8 mouse cellular contexts compared by ENCODE assay signal in genomic region chr6:34354354-34355348, GRCm38 (mm10). TPM values are rescaled to one million over a fixed set of nuclear protein-coding genes. Genes with fewer than 3 reads are reported as not detected.
A peak's percentile ranks its signal among the peaks of the same experiment; 100 is the strongest.
DNase-seq lines count a peak whose midpoint lies in the region; ATAC-seq and TF ChIP-seq lines count a peak whose summit lies in the region.

No protein-coding gene starts in this region.

- peak overlapping the region; percentile 25 for H3K4me3 ChIP-seq in lung, embryonic 15.5 days
- no peak overlapping the region for H3K4me3 ChIP-seq in forebrain, embryonic 13.5 days
- no peak overlapping the region for H3K4me3 ChIP-seq in intestine, postnatal 0 days (ENCODE audit: low read depth, low read length)
- H3K4me3 ChIP-seq in neural tube, embryonic 15.5 days (replicated peaks) = no peak overlapping the region

- peak; percentile 43; the same call in 1 of the 2 replicates for ATAC-seq in lung, embryonic 15.5 days (ENCODE audit: borderline replicate concordance, extremely low read depth, low FRiP score, low TSS enrichment)
- no peak for ATAC-seq in forebrain, embryonic 13.5 days
- no peak for ATAC-seq in intestine, postnatal 0 days
- ATAC-seq in neural tube, embryonic 15.5 days (ENCODE audit: low FRiP score) = no peak
- ATAC-seq in granulocyte monocyte progenitor cell, adult 5-6 weeks (replicated peaks; ENCODE audit: poor library complexity, severe bottlenecking) = no peak

- WGBS in lung, embryonic 15.5 days = 46% methylated on average over 8 of the region's 8 CpGs
- WGBS in forebrain, embryonic 13.5 days = 80% methylated on average over 8 of the region's 8 CpGs
- 64% methylated on average over 8 of the region's 8 CpGs for WGBS in intestine, postnatal 0 days
- WGBS in neural tube, embryonic 15.5 days = 81% methylated on average over 8 of the region's 8 CpGs

- H3K27me3 ChIP-seq in lung, embryonic 15.5 days = no peaks in the 10 kb centered on the region
- H3K27me3 ChIP-seq in forebrain, embryonic 13.5 days = no peaks in the 10 kb centered on the region
- no peaks in the 10 kb centered on the region for H3K27me3 ChIP-seq in intestine, postnatal 0 days (replicated peaks; ENCODE audit: control insufficient read depth, insufficient read depth, low read length)
- no peaks in the 10 kb centered on the region for H3K27me3 ChIP-seq in neural tube, embryonic 15.5 days (replicated peaks)

- peak overlapping the region; percentile 63 for H3K27ac ChIP-seq in lung, embryonic 15.5 days
- H3K27ac ChIP-seq in forebrain, embryonic 13.5 days = no peak overlapping the region; the same call in 1 of the 2 replicates
- H3K27ac ChIP-seq in intestine, postnatal 0 days (ENCODE audit: low read depth, low read length) = no peak overlapping the region
- no peak overlapping the region for H3K27ac ChIP-seq in neural tube, embryonic 15.5 days (replicated peaks)

- peak overlapping the region; percentile 54 for H3K4me2 ChIP-seq in lung, embryonic 15.5 days
- peak overlapping the region; percentile 42 for H3K4me2 ChIP-seq in forebrain, embryonic 13.5 days
- peak overlapping the region; percentile 39 for H3K4me2 ChIP-seq in intestine, postnatal 0 days (replicated peaks; ENCODE audit: low read depth)
- peak overlapping the region; percentile 48 for H3K4me2 ChIP-seq in neural tube, embryonic 15.5 days

- H3K9ac ChIP-seq in lung, embryonic 15.5 days = no peak overlapping the region
- no peak overlapping the region for H3K9ac ChIP-seq in forebrain, embryonic 13.5 days
- H3K9ac ChIP-seq in intestine, postnatal 0 days (ENCODE audit: low read depth, low read length) = no peak overlapping the region
- no peak overlapping the region for H3K9ac ChIP-seq in neural tube, embryonic 15.5 days (replicated peaks)

- no peaks in the 10 kb centered on the region for H3K9me3 ChIP-seq in lung, embryonic 15.5 days
- no peaks in the 10 kb centered on the region for H3K9me3 ChIP-seq in forebrain, embryonic 13.5 days (replicated peaks)
- no peaks in the 10 kb centered on the region for H3K9me3 ChIP-seq in intestine, postnatal 0 days (ENCODE audit: control insufficient read depth)
- H3K9me3 ChIP-seq in neural tube, embryonic 15.5 days (replicated peaks) = no peaks in the 10 kb centered on the region

- no peaks in the 10 kb centered on the region for H3K36me3 ChIP-seq in lung, embryonic 15.5 days
- H3K36me3 ChIP-seq in forebrain, embryonic 13.5 days (ENCODE audit: poor library complexity, severe bottlenecking) = no peaks in the 10 kb centered on the region
- no peaks in the 10 kb centered on the region for H3K36me3 ChIP-seq in intestine, postnatal 0 days (ENCODE audit: control insufficient read depth, insufficient read depth)
- H3K36me3 ChIP-seq in neural tube, embryonic 15.5 days = no peaks in the 10 kb centered on the region

- H3K4me1 ChIP-seq in lung, embryonic 15.5 days = peaks cover 21% of the 10 kb centered on the region
- H3K4me1 ChIP-seq in forebrain, embryonic 13.5 days = peaks cover 8% of the 10 kb centered on the region; the same call in 1 of the 2 replicates
- no peaks in the 10 kb centered on the region for H3K4me1 ChIP-seq in intestine, postnatal 0 days (replicated peaks; ENCODE audit: control insufficient read depth, insufficient read depth, low read length)
- 0 out of 2 replicates have a peak, but pooled peaks cover 7% of the 10 kb centered on the region for H3K4me1 ChIP-seq in neural tube, embryonic 15.5 days

- no peak for DNase-seq in lung, postnatal 10 days
- DNase-seq in B cell, adult 2 months = no peak
- no peak for DNase-seq in layer of hippocampus, postnatal 10 days (ENCODE audit: low spot score in 2 of 2)

- TF ChIP-seq CTCF in intestine, postnatal 0 days (IDR thresholded peaks at IDR 0.05; ENCODE audit: low read depth) = no peak

RNA-seq across cellular contexts. Expression of gene Akr1b8, which starts 0.7 kb away (rescaled TPM):
- 8.6 and 9.8 TPM in 2 replicates for polyA plus RNA-seq in lung, embryonic 15.5 days (2015; fragmentation: Nextera tagmentation; extraction: Ambion mirVana)
- polyA plus RNA-seq in forebrain, embryonic 13.5 days (2015; fragmentation: Nextera tagmentation; extraction: Ambion mirVana) = 7.4 and 10.8 TPM in 2 replicates
- 5.8 and 6.5 TPM in 2 replicates for polyA plus RNA-seq in intestine, postnatal 0 days (2015; fragmentation: Nextera tagmentation; extraction: Ambion mirVana)
- polyA plus RNA-seq in neural tube, embryonic 15.5 days (2015; fragmentation: Nextera tagmentation; extraction: Ambion mirVana) = 4.7 and 5.7 TPM in 2 replicates
- not detected in 2 replicates for total RNA-seq in granulocyte monocyte progenitor cell, adult 5-6 weeks (2014; fragmentation: Nextera tagmentation)
- total RNA-seq in granulocyte monocyte progenitor cell, adult 5-6 weeks (2017) = not detected in 2 replicates
- 1 to 10 TPM in 1 of 2 experiments, under 1 TPM in 1; 0.67 to 1.1 TPM for total RNA-seq in layer of hippocampus, postnatal 10 days (2021)

RNA-seq across cellular contexts. Expression of gene Akr1b10, which starts 29.4 kb away (rescaled TPM):
- 23.7 and 24.5 TPM in 2 replicates for polyA plus RNA-seq in lung, embryonic 15.5 days (2015; fragmentation: Nextera tagmentation; extraction: Ambion mirVana)
- 7.1 and 8.0 TPM in 2 replicates for polyA plus RNA-seq in forebrain, embryonic 13.5 days (2015; fragmentation: Nextera tagmentation; extraction: Ambion mirVana)
- 9.9 and 10.5 TPM in 2 replicates for polyA plus RNA-seq in intestine, postnatal 0 days (2015; fragmentation: Nextera tagmentation; extraction: Ambion mirVana)
- 13.7 and 16.0 TPM in 2 replicates for polyA plus RNA-seq in neural tube, embryonic 15.5 days (2015; fragmentation: Nextera tagmentation; extraction: Ambion mirVana)
- total RNA-seq in granulocyte monocyte progenitor cell, adult 5-6 weeks (2014; fragmentation: Nextera tagmentation) = 37.8 and 58.6 TPM in 2 replicates
- total RNA-seq in granulocyte monocyte progenitor cell, adult 5-6 weeks (2017) = 29.6 and 31.5 TPM in 2 replicates
- 10 to 100 TPM; 18.2 to 20.0 TPM for total RNA-seq in layer of hippocampus, postnatal 10 days (2021)

RNA-seq across cellular contexts. Expression of gene Akr1b3, which starts 37.4 kb away (rescaled TPM):
- 146 and 154 TPM in 2 replicates for polyA plus RNA-seq in lung, embryonic 15.5 days (2015; fragmentation: Nextera tagmentation; extraction: Ambion mirVana)
- polyA plus RNA-seq in forebrain, embryonic 13.5 days (2015; fragmentation: Nextera tagmentation; extraction: Ambion mirVana) = 118 and 122 TPM in 2 replicates
- 69.4 and 72.9 TPM in 2 replicates for polyA plus RNA-seq in intestine, postnatal 0 days (2015; fragmentation: Nextera tagmentation; extraction: Ambion mirVana)
- polyA plus RNA-seq in neural tube, embryonic 15.5 days (2015; fragmentation: Nextera tagmentation; extraction: Ambion mirVana) = 126 and 145 TPM in 2 replicates
- 276 and 347 TPM in 2 replicates for total RNA-seq in granulocyte monocyte progenitor cell, adult 5-6 weeks (2014; fragmentation: Nextera tagmentation)
- total RNA-seq in granulocyte monocyte progenitor cell, adult 5-6 weeks (2017) = 156 and 169 TPM in 2 replicates
- total RNA-seq in layer of hippocampus, postnatal 10 days (2021) = 10 to 100 TPM; 47.0 to 47.1 TPM

RNA-seq across cellular contexts. Expression of gene Akr1b7, which starts 57.5 kb away (rescaled TPM):
- polyA plus RNA-seq in lung, embryonic 15.5 days (2015; fragmentation: Nextera tagmentation; extraction: Ambion mirVana) = 0.65 TPM in 1 of 2 replicates, not detected in the other
- polyA plus RNA-seq in forebrain, embryonic 13.5 days (2015; fragmentation: Nextera tagmentation; extraction: Ambion mirVana) = not detected in 2 replicates
- polyA plus RNA-seq in intestine, postnatal 0 days (2015; fragmentation: Nextera tagmentation; extraction: Ambion mirVana) = 5.3 and 6.5 TPM in 2 replicates
- polyA plus RNA-seq in neural tube, embryonic 15.5 days (2015; fragmentation: Nextera tagmentation; extraction: Ambion mirVana) = 0.35 and 0.65 TPM in 2 replicates
- total RNA-seq in granulocyte monocyte progenitor cell, adult 5-6 weeks (2014; fragmentation: Nextera tagmentation) = not detected in 2 replicates
- total RNA-seq in granulocyte monocyte progenitor cell, adult 5-6 weeks (2017) = not detected in 2 replicates
- total RNA-seq in layer of hippocampus, postnatal 10 days (2021) = not detected
